Mouse (Mus musculus) frontal cortex, adult (tissue): ENCODE results near the gene Vmo1.
"Not testable (repeated sequence)": the region's sequence is repeated elsewhere in the genome, so short reads cannot be mapped to it uniquely, and the experiment has no call there.

Experiments used
- ATAC-seq: cut with Nextera tagmentation; 2 replicates; pipeline ENCODE4 v1.9.2; 2017; ENCODE audit warnings: mild to moderate bottlenecking, moderate library complexity, mixed read lengths; ENCODE audit not compliant: low TSS enrichment

Vmo1 gene

GRCm38 (mm10) chr11:70520178-70520769 lies 5.9 kb upstream of the Vmo1 start:
- peak; percentile 34; the same call in 1 of the 2 replicates for ATAC-seq

GRCm38 (mm10) chr11:70518923-70519322 lies 4.5 kb upstream of the Vmo1 start, which contains the start of gene Gltpd2:
Gene Gltpd2, plus strand, starts transcription at chr11:70519196.
- ATAC-seq, result no peak

GRCm38 (mm10) chr11:70518436-70518835 lies 4.0 kb upstream of the Vmo1 start:
- no peak for ATAC-seq

- no peak for ATAC-seq
These were observed 1.9 kb upstream of the Vmo1 start for GRCm38 (mm10) chr11:70516352-70516751.

- no peak for ATAC-seq
These were observed 896 bp downstream of the Vmo1 start for GRCm38 (mm10) chr11:70513520-70513919.

GRCm38 (mm10) chr11:70512709-70513342 lies 1.6 kb downstream of the Vmo1 start:
- no peak for ATAC-seq

GRCm38 (mm10) chr11:70511825-70512224 lies 2.6 kb downstream of the Vmo1 start:
- no peak for ATAC-seq

- no peak for ATAC-seq
These were observed 3.2 kb downstream of the Vmo1 start for GRCm38 (mm10) chr11:70511242-70511641.

- ATAC-seq, result peak; percentile 83
These were observed 4.5 kb downstream of the Vmo1 start for GRCm38 (mm10) chr11:70509753-70510564.

- no peak for ATAC-seq
These were observed 7.4 kb downstream of the Vmo1 start for GRCm38 (mm10) chr11:70506962-70507515.

GRCm38 (mm10) chr11:70506385-70506784 lies 8.0 kb downstream of the Vmo1 start:
- no peak for ATAC-seq

- ATAC-seq, result no peak
These were observed 9.4 kb downstream of the Vmo1 start, which contains the start of gene Tm4sf5 for GRCm38 (mm10) chr11:70504970-70505369. Gene Tm4sf5, plus strand, starts transcription at chr11:70505244.

- ATAC-seq, result no peak
These were observed 12.4 kb downstream of the Vmo1 start for GRCm38 (mm10) chr11:70502018-70502417.

GRCm38 (mm10) chr11:70500476-70500812 lies 14.0 kb downstream of the Vmo1 start:
- ATAC-seq, result no peak

- ATAC-seq, result no peak
These were observed 14.6 kb downstream of the Vmo1 start for GRCm38 (mm10) chr11:70499566-70500475.

- no peak for ATAC-seq
These were observed 24.7 kb downstream of the Vmo1 start for GRCm38 (mm10) chr11:70489684-70490083.

GRCm38 (mm10) chr11:70489138-70489537 lies 25.3 kb downstream of the Vmo1 start:
- peak; percentile 74; the same call in 1 of the 2 replicates for ATAC-seq

GRCm38 (mm10) chr11:70487816-70488215 lies 26.6 kb downstream of the Vmo1 start:
- no peak for ATAC-seq

- no peak for ATAC-seq
These were observed 28.9 kb downstream of the Vmo1 start for GRCm38 (mm10) chr11:70485498-70485897.

GRCm38 (mm10) chr11:70474872-70475534 lies 39.4 kb downstream of the Vmo1 start:
- no peak for ATAC-seq

- ATAC-seq, result not testable (repeated sequence)
These were observed 41.1 kb downstream of the Vmo1 start for GRCm38 (mm10) chr11:70473291-70473690.
